Mouse (Mus musculus) MEL (cell line): ENCODE results near the gene Tppp2.

Experiments used
- CHD2 ChIP-seq: IDR thresholded peaks from 2 replicates; pipeline ENCODE4 v1.6.1; 2011; ENCODE audit warnings: low read length, improper control_type of control experiment
- CTCF ChIP-seq, 3 experiments: IDR thresholded peaks in 2 of 3; conservative IDR thresholded peaks in 1 of 3; 2 replicates each; pipeline ENCODE4 v1.5.1; 2011 to 2012; ENCODE audit warnings: low read length in 3 of 3, low read depth in 2 of 3, mild to moderate bottlenecking in 2 of 3, improper control_type of control experiment in 1 of 3, inconsistent platforms in 1 of 3, mixed read lengths in 1 of 3, moderate library complexity in 1 of 3; ENCODE audit not compliant: control insufficient read depth in 1 of 3, insufficient read depth in 1 of 3, poor library complexity in 1 of 3, severe bottlenecking in 1 of 3
- EP300 ChIP-seq, 2 experiments: IDR thresholded peaks; 2 replicates each; pipeline ENCODE4 v1.6.1; 2011; ENCODE audit warnings: improper control_type of control experiment in 2 of 2, low read length in 2 of 2, low read depth in 1 of 2, mild to moderate bottlenecking in 1 of 2
- GABPA ChIP-seq: IDR thresholded peaks from 2 replicates; pipeline ENCODE4 v1.6.1; 2012; ENCODE audit warnings: low read depth, mild to moderate bottlenecking, inconsistent platforms, low read length, improper control_type of control experiment, moderate library complexity
- MAZ ChIP-seq: IDR thresholded peaks from 2 replicates; pipeline ENCODE4 v1.6.1; 2012; ENCODE audit warnings: low read depth, mild to moderate bottlenecking, inconsistent platforms, low read length, improper control_type of control experiment
- POLR2A ChIP-seq, 2 experiments: IDR thresholded peaks; 2 replicates each; pipeline ENCODE4 v1.6.1; 2011 to 2012; ENCODE audit warnings: low read length in 2 of 2, mild to moderate bottlenecking in 2 of 2, control low read depth in 1 of 2, improper control_type of control experiment in 1 of 2, low read depth in 1 of 2, moderate library complexity in 1 of 2; ENCODE audit not compliant: control insufficient read depth in 1 of 2, insufficient read depth in 1 of 2, poor library complexity in 1 of 2
- POLR2AphosphoS2 ChIP-seq: IDR thresholded peaks from 2 replicates; pipeline ENCODE4 v1.6.1; 2011; ENCODE audit warnings: low read length, improper control_type of control experiment
- RCOR1 ChIP-seq: IDR thresholded peaks from 2 replicates; pipeline ENCODE4 v1.6.1; 2012; ENCODE audit warnings: low read depth, mild to moderate bottlenecking, inconsistent platforms, low read length, improper control_type of control experiment
- SIN3A ChIP-seq: IDR thresholded peaks from 2 replicates; pipeline ENCODE4 v1.6.1; 2012; ENCODE audit warnings: low read length, improper control_type of control experiment, inconsistent platforms
- TAL1 ChIP-seq: IDR thresholded peaks from 2 replicates; pipeline ENCODE4 v1.6.1; 2012; ENCODE audit warnings: mild to moderate bottlenecking, inconsistent platforms, low read length, moderate library complexity, mixed read lengths
- USF2 ChIP-seq, 2 experiments: IDR thresholded peaks; 2 replicates each; pipeline ENCODE4 v1.6.1; 2011 to 2012; ENCODE audit warnings: improper control_type of control experiment in 2 of 2, low read length in 2 of 2, borderline replicate concordance in 1 of 2, inconsistent platforms in 1 of 2, low read depth in 1 of 2, mild to moderate bottlenecking in 1 of 2; ENCODE audit not compliant: insufficient read depth in 1 of 2
- ZC3H11A ChIP-seq: IDR thresholded peaks from 2 replicates; pipeline ENCODE4 v1.6.1; 2012; ENCODE audit warnings: low read depth, mild to moderate bottlenecking, inconsistent platforms, low read length, improper control_type of control experiment
- ZKSCAN1 ChIP-seq: IDR thresholded peaks from 2 replicates; pipeline ENCODE4 v1.6.1; 2012; ENCODE audit warnings: low read depth, mild to moderate bottlenecking, inconsistent platforms, low read length, improper control_type of control experiment, moderate library complexity
- ZNF384 ChIP-seq: IDR thresholded peaks from 2 replicates; pipeline ENCODE4 v1.6.1; 2012; ENCODE audit warnings: low read depth, mild to moderate bottlenecking, inconsistent platforms, low read length, improper control_type of control experiment

- TF ChIP-seq USF2 (IDR thresholded peaks at IDR 0.05; ENCODE audit: borderline replicate concordance in 1 of 2, insufficient read depth in 1 of 2, low read depth in 1 of 2, low read length in 2 of 2) (no peak), CTCF (IDR thresholded peaks at IDR 0.05 in 2 of 3, conservative IDR thresholded peaks at IDR 0.05 in 1 of 3; ENCODE audit: control insufficient read depth in 1 of 3, insufficient read depth in 1 of 3, low read depth in 2 of 3, low read length in 3 of 3, poor library complexity in 1 of 3, severe bottlenecking in 1 of 3) (no peak), POLR2A (IDR thresholded peaks at IDR 0.05; ENCODE audit: control insufficient read depth in 1 of 2, insufficient read depth in 1 of 2, low read depth in 1 of 2, low read length in 2 of 2, poor library complexity in 1 of 2) (no peak), ZNF384 (no peak), MAZ (no peak), EP300 (IDR thresholded peaks at IDR 0.05; ENCODE audit: low read depth in 1 of 2, low read length in 2 of 2) (no peak), ZKSCAN1 (no peak), POLR2AphosphoS2 (no peak), ZC3H11A (no peak), CHD2 (no peak), RCOR1 (no peak), GABPA (no peak), TAL1 (no peak), SIN3A (no peak)
These were observed 14.1 kb downstream of the Tppp2 start for GRCm38 (mm10) chr14:51932092-51933020.
